Mouse (Mus musculus): ENCODE data around the gene Kif3b. TPM values are rescaled to one million over a fixed set of nuclear protein-coding genes. Genes with fewer than 3 reads are reported as not detected.

Gene Kif3b
- polyA plus RNA-seq, 1 experiment from 2014 or later = 5.8 TPM

DNA sequence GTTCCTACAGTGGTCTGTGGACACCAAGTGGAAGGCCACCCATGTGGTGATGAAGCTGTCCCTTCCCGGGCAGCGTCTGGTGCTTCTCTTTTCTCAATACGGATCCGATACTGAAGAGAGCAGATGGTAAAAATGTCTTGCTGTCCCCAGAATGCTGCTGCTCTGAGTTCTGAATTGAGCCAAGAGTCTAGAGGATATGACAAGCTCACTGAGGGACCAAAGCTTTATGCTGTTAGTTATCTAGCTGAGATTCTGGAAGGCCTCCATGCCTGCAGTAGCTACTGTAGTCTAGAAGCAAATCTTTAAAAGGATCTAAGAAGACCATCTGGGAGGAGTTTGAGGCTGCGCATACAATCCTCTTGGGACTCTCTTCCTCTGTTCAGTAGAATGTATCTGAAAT, 41.1 kb downstream of the Kif3b start:
- H3K4me3 ChIP-seq (ENCODE audit: low read depth, low read length) = no peak overlapping the region
- H3K36me3 ChIP-seq (ENCODE audit: control insufficient read depth, insufficient read depth, low read length) = peaks cover 7% of the 10 kb centered on the region; the same call in 1 of the 2 replicates
- H3K4me2 ChIP-seq (replicated peaks; ENCODE audit: low read depth, low read length) = no peak overlapping the region
- no peak for ATAC-seq (ENCODE audit: insufficient number of reproducible peaks, insufficient read depth, low FRiP score, low read depth)
- H3K27ac ChIP-seq (ENCODE audit: low read length) = no peak overlapping the region
- WGBS = 98% methylated on average over 5 of the region's 5 CpGs
- no peaks in the 10 kb centered on the region for H3K4me1 ChIP-seq (ENCODE audit: control insufficient read depth, insufficient read depth, low read length)
- no peak overlapping the region for H3K9ac ChIP-seq (replicated peaks; ENCODE audit: low read depth, low read length)
- no peaks in the 10 kb centered on the region for H3K27me3 ChIP-seq (ENCODE audit: control insufficient read depth, insufficient read depth, low read length)
- H3K9me3 ChIP-seq (ENCODE audit: control insufficient read depth, low read depth, low read length) = no peaks in the 10 kb centered on the region

DNA sequence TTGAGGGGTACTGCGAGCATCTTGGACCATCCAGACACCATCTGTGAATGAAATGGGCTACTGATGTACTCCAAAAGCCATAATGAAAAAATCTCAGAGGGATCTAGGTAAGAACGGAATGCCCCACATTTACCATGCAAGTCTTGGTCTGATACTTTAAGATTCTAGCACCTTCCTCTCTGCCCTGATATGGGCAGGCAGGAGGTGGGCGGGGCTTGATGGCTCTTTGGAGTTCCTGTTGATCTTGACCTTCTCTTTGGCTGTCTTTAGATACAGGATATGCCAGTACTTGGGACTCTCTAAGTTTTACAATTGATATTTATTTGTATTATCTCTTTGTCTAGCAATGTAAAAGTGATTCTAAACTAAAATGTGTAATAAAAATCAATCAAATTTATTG, 41.8 kb downstream of the Kif3b start:
- no peaks in the 10 kb centered on the region for H3K9me3 ChIP-seq (ENCODE audit: control insufficient read depth, low read depth, low read length)
- H3K27me3 ChIP-seq (ENCODE audit: control insufficient read depth, insufficient read depth, low read length) = no peaks in the 10 kb centered on the region
- ATAC-seq (ENCODE audit: insufficient number of reproducible peaks, insufficient read depth, low FRiP score, low read depth) = no peak
- H3K9ac ChIP-seq (replicated peaks; ENCODE audit: low read depth, low read length) = no peak overlapping the region
- H3K36me3 ChIP-seq (ENCODE audit: control insufficient read depth, insufficient read depth, low read length) = peaks cover 7% of the 10 kb centered on the region; the same call in 1 of the 2 replicates
- H3K4me2 ChIP-seq (replicated peaks; ENCODE audit: low read depth, low read length) = no peak overlapping the region
- no peak overlapping the region for H3K27ac ChIP-seq (ENCODE audit: low read length)
- H3K4me3 ChIP-seq (ENCODE audit: low read depth, low read length) = no peak overlapping the region
- H3K4me1 ChIP-seq (ENCODE audit: control insufficient read depth, insufficient read depth, low read length) = no peaks in the 10 kb centered on the region
- 98% methylated on average over 3 of the region's 3 CpGs for WGBS

DNA sequence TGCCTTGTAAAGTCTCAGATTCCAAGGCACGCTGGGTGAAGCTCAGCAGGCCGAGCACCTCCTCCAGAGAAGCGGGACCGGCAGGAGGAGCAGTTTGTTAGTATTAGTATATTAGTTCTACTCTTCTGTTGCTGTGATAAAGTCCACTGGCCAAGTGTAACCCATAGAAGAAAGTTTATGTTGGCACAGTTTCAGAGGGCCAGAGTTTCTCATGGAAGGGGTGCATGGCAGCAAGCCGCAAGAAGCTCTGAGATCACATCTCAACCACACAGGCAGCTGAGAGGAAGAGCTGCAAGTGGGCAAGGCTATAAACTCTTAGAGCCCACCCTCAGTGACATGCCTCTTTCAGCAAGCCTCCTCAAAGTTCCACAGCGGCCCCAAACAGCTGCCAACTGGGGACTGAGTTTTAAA, 42.6 kb downstream of the Kif3b start:
- Histone ChIP-seq H3K27me3 (ENCODE audit: control insufficient read depth, insufficient read depth, low read length) (no peaks in the 10 kb centered on the region), H3K4me3 (ENCODE audit: low read depth, low read length) (no peak overlapping the region), H3K27ac (ENCODE audit: low read length) (no peak overlapping the region), H3K4me1 (ENCODE audit: control insufficient read depth, insufficient read depth, low read length) (no peaks in the 10 kb centered on the region), H3K4me2 (replicated peaks; ENCODE audit: low read depth, low read length) (no peak overlapping the region), H3K9ac (replicated peaks; ENCODE audit: low read depth, low read length) (no peak overlapping the region), H3K36me3 (ENCODE audit: control insufficient read depth, insufficient read depth, low read length) (peaks cover 7% of the 10 kb centered on the region; the same call in 1 of the 2 replicates), H3K9me3 (ENCODE audit: control insufficient read depth, low read depth, low read length) (no peaks in the 10 kb centered on the region)
- ATAC-seq (ENCODE audit: insufficient number of reproducible peaks, insufficient read depth, low FRiP score, low read depth) = no peak
- WGBS = 67% methylated on average over 6 of the region's 6 CpGs

DNA sequence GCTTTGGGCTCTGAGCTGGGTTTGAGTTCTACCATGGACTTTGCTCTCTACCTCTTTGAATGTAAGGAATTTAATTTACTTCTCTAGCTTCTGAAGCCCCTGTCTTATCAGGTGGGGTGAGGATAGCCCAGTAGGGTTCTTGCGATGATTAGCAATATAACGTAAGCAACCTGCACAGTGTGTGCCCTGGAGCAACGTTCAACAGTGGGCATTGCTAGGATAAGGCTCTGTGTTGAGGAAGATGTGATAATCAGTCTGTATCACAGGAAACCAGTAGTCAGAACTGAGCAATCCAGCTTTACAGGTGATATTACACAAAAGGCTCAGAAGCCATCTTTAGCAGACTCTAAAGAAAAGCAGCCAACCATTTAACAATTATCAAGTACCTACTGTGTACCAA, 43.1 kb downstream of the Kif3b start:
- H3K9ac ChIP-seq (replicated peaks; ENCODE audit: low read depth, low read length) = no peak overlapping the region
- H3K4me3 ChIP-seq (ENCODE audit: low read depth, low read length) = no peak overlapping the region
- no peaks in the 10 kb centered on the region for H3K4me1 ChIP-seq (ENCODE audit: control insufficient read depth, insufficient read depth, low read length)
- H3K36me3 ChIP-seq (ENCODE audit: control insufficient read depth, insufficient read depth, low read length) = peaks cover 7% of the 10 kb centered on the region; the same call in 1 of the 2 replicates
- no peaks in the 10 kb centered on the region for H3K27me3 ChIP-seq (ENCODE audit: control insufficient read depth, insufficient read depth, low read length)
- no peak overlapping the region for H3K27ac ChIP-seq (ENCODE audit: low read length)
- no peak overlapping the region for H3K4me2 ChIP-seq (replicated peaks; ENCODE audit: low read depth, low read length)
- no peak for ATAC-seq (ENCODE audit: insufficient number of reproducible peaks, insufficient read depth, low FRiP score, low read depth)
- 72% methylated on average over 3 of the region's 3 CpGs for WGBS
- H3K9me3 ChIP-seq (ENCODE audit: control insufficient read depth, low read depth, low read length) = no peaks in the 10 kb centered on the region

DNA sequence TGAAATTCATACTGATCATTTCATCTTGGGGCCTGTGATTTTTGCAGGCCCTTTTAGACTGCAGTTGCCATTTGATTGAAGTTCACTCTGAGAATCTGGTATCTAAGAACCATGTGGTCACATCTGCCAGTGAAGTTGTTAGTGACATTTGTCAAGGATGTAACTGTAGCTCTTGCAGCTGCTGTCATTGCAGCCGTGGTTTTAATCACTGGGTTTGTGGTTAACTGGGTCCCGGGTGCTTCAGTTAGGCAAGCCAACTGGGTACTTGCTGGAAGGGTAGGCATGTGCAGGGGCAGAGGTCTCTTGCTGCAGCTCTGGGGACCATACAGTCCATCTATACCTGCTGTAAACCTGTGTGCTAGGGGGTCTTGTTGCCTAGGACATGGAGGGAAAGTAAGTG, 44.9 kb downstream of the Kif3b start:
- WGBS = 46% methylated on average over 2 of the region's 2 CpGs
- H3K9me3 ChIP-seq (ENCODE audit: control insufficient read depth, low read depth, low read length) = no peaks in the 10 kb centered on the region
- no peaks in the 10 kb centered on the region for H3K27me3 ChIP-seq (ENCODE audit: control insufficient read depth, insufficient read depth, low read length)
- H3K36me3 ChIP-seq (ENCODE audit: control insufficient read depth, insufficient read depth, low read length) = 0 out of 2 replicates have a peak, but pooled peaks cover 2% of the 10 kb centered on the region
- no peak overlapping the region for H3K4me2 ChIP-seq (replicated peaks; ENCODE audit: low read depth, low read length)
- no peak for ATAC-seq (ENCODE audit: insufficient number of reproducible peaks, insufficient read depth, low FRiP score, low read depth)
- H3K4me3 ChIP-seq (ENCODE audit: low read depth, low read length) = no peak overlapping the region
- H3K27ac ChIP-seq (ENCODE audit: low read length) = no peak overlapping the region
- H3K9ac ChIP-seq (replicated peaks; ENCODE audit: low read depth, low read length) = no peak overlapping the region
- H3K4me1 ChIP-seq (ENCODE audit: control insufficient read depth, insufficient read depth, low read length) = no peaks in the 10 kb centered on the region; the same call in 1 of the 2 replicates

DNA sequence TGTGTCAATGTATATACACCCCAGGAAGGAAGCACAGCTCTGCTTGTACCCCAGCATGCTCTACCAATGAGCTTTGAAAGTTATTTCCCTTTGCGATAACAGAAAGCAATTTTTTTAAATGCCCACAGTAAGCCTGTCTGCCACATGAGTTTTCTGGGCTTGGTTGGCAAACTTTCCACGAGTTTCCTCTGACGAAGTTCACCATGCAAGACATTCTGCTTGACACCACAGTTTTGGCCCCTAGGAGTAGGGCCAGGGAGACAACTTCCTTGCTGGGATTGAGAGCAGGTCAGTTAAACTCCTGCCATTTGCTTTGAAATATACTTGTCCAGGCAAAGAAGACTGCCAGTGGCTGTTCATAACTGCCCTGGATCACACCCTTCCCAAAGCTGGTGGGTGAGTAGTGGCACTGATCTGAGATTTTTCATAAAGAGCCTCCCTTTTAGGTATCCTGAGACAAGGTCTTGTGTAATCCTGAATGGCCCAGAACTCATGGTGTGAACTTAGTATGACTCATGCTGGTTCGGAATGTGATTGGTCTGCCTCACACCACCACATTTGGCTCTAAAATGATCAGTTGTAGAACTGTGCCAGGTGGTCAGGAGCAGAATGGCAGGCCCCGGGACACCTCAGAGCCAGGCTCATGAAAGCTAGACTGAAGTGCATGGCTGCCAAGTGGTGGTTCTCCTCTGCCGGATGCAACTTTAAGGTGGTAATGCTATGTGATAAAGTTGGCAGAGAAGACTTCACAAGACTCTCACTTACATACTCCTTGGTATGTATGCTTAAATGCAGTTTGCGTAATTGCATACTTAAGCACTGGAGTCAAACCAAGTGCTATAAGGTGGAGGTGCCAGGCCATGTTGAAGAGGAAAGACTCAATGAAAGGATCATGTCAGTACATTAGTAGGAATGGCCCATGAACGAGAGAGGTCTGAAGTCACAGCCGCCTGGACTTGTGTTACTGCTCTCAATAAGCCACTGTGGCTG, 47.4 kb downstream of the Kif3b start:
- H3K36me3 ChIP-seq (ENCODE audit: control insufficient read depth, insufficient read depth, low read length) = no peaks in the 10 kb centered on the region; the same call in 1 of the 2 replicates
- no peak overlapping the region for H3K9ac ChIP-seq (replicated peaks; ENCODE audit: low read depth, low read length)
- no peaks in the 10 kb centered on the region for H3K9me3 ChIP-seq (ENCODE audit: control insufficient read depth, low read depth, low read length)
- H3K4me1 ChIP-seq (ENCODE audit: control insufficient read depth, insufficient read depth, low read length) = no peaks in the 10 kb centered on the region; the same call in 1 of the 2 replicates
- H3K27me3 ChIP-seq (ENCODE audit: control insufficient read depth, insufficient read depth, low read length) = no peaks in the 10 kb centered on the region
- WGBS = 83% methylated on average over 9 of the region's 9 CpGs
- no peak for ATAC-seq (ENCODE audit: insufficient number of reproducible peaks, insufficient read depth, low FRiP score, low read depth)
- no peak overlapping the region for H3K4me2 ChIP-seq (replicated peaks; ENCODE audit: low read depth, low read length)
- no peak overlapping the region for H3K4me3 ChIP-seq (ENCODE audit: low read depth, low read length)
- H3K27ac ChIP-seq (ENCODE audit: low read length) = no peak overlapping the region

DNA sequence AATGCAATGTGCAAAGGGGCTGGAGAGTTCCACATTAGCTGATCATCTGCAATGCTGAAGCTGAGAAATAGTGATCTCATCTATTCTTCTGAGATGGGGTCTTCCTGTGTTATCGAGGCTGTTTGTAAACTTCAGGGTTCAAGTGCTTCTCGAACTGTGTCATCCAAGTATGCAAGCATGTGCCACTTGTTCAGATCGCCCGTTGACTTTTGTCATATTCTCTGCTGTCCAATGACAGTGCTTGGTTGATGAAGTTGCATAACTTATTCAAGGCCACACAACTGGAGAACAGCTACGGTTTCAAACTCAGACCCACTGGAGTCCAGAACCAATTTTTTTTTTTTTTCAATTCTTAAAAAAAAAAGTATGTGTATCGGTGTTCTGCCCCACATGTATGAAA, 51.0 kb downstream of the Kif3b start:
- Histone ChIP-seq H3K27me3 (ENCODE audit: control insufficient read depth, insufficient read depth, low read length) (no peaks in the 10 kb centered on the region), H3K36me3 (ENCODE audit: control insufficient read depth, insufficient read depth, low read length) (no peaks in the 10 kb centered on the region; the same call in 1 of the 2 replicates), H3K9ac (replicated peaks; ENCODE audit: low read depth, low read length) (no peak overlapping the region), H3K9me3 (ENCODE audit: control insufficient read depth, low read depth, low read length) (no peaks in the 10 kb centered on the region), H3K27ac (ENCODE audit: low read length) (no peak overlapping the region), H3K4me3 (ENCODE audit: low read depth, low read length) (no peak overlapping the region), H3K4me2 (replicated peaks; ENCODE audit: low read depth, low read length) (no peak overlapping the region), H3K4me1 (ENCODE audit: control insufficient read depth, insufficient read depth, low read length) (peaks cover 4% of the 10 kb centered on the region)
- no peak for ATAC-seq (ENCODE audit: insufficient number of reproducible peaks, insufficient read depth, low FRiP score, low read depth)
- WGBS = 89% methylated on average over 6 of the region's 6 CpGs

DNA sequence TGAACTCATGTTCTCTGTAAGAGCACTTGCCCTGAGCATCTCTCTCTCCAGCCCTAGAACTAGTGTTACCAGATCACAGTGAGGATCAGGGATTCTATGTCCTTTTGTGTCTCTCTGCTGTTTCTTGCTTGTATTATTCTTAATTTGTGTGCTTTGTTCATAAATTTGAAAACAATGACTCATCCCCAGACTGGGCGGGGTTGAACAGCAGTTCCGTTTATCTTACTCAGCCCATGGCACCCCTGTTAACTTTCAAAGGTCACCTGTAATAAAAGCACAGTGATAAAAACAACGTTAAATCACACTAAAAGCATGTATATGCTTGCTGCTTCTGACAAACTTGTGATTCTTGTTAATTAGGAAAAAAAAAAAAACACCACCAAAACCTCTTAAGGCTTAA, 51.4 kb downstream of the Kif3b start:
- no peak overlapping the region for H3K4me3 ChIP-seq (ENCODE audit: low read depth, low read length)
- no peaks in the 10 kb centered on the region for H3K27me3 ChIP-seq (ENCODE audit: control insufficient read depth, insufficient read depth, low read length)
- no peaks in the 10 kb centered on the region for H3K9me3 ChIP-seq (ENCODE audit: control insufficient read depth, low read depth, low read length)
- 59% methylated on average over 3 of the region's 3 CpGs for WGBS
- no peak overlapping the region for H3K4me2 ChIP-seq (replicated peaks; ENCODE audit: low read depth, low read length)
- H3K36me3 ChIP-seq (ENCODE audit: control insufficient read depth, insufficient read depth, low read length) = no peaks in the 10 kb centered on the region; the same call in 1 of the 2 replicates
- H3K27ac ChIP-seq (ENCODE audit: low read length) = no peak overlapping the region
- peaks cover 7% of the 10 kb centered on the region for H3K4me1 ChIP-seq (ENCODE audit: control insufficient read depth, insufficient read depth, low read length)
- no peak overlapping the region for H3K9ac ChIP-seq (replicated peaks; ENCODE audit: low read depth, low read length)
- ATAC-seq (ENCODE audit: insufficient number of reproducible peaks, insufficient read depth, low FRiP score, low read depth) = no peak

Measured in stomach, embryonic 14.5 days (tissue).